In genomic region chr5:21483275-21483674, GRCm38 (mm10) we compare ENCODE assay signal across 29 mouse cellular contexts. TPM values are rescaled to one million over a fixed set of nuclear protein-coding genes. Genes with fewer than 3 reads are reported as not detected.
A peak's percentile ranks its signal among the peaks of the same experiment; 100 is the strongest.
DNase-seq lines count a peak whose midpoint lies in the region; ATAC-seq lines count a peak whose summit lies in the region.
"Had no signal": no experiment of that assay in that cellular context is flagged by ENCODE, and none has a peak within 500 bp of the region (broad histone marks: within the 10 kb centered on the region; RNA-seq: fewer than 3 reads in every experiment).

No protein-coding gene starts in this region.

- no peak overlapping the region for H3K4me2 ChIP-seq in liver, embryonic 11.5 days
- no peak overlapping the region for H3K4me2 ChIP-seq in liver, embryonic 12.5 days
- no peak overlapping the region for H3K4me2 ChIP-seq in midbrain, embryonic 11.5 days
- H3K4me2 ChIP-seq in midbrain, embryonic 15.5 days = no peak overlapping the region
- H3K4me2 ChIP-seq: embryonic facial prominence, embryonic 15.5 days; heart, embryonic 12.5 days; heart, embryonic 15.5 days had no signal

- H3K4me3 ChIP-seq in liver, embryonic 11.5 days (ENCODE audit: low read depth, low read length) = no peak overlapping the region
- no peak overlapping the region for H3K4me3 ChIP-seq in liver, embryonic 12.5 days
- H3K4me3 ChIP-seq in midbrain, embryonic 11.5 days (ENCODE audit: low read depth, low read length) = no peak overlapping the region
- no peak overlapping the region for H3K4me3 ChIP-seq in midbrain, embryonic 15.5 days
- H3K4me3 ChIP-seq: embryonic facial prominence, embryonic 15.5 days; gastrocnemius, adult 2 months; heart, embryonic 12.5 days; heart, embryonic 15.5 days had no signal

- H3K9me3 ChIP-seq in liver, embryonic 11.5 days (ENCODE audit: control insufficient read depth, low read length) = no peaks in the 10 kb centered on the region
- H3K9me3 ChIP-seq in liver, embryonic 12.5 days (replicated peaks) = no peaks in the 10 kb centered on the region
- no peaks in the 10 kb centered on the region for H3K9me3 ChIP-seq in midbrain, embryonic 11.5 days (ENCODE audit: control insufficient read depth, low read length)
- H3K9me3 ChIP-seq in midbrain, embryonic 15.5 days = no peaks in the 10 kb centered on the region
- H3K9me3 ChIP-seq: embryonic facial prominence, embryonic 15.5 days; G1E; heart, embryonic 12.5 days; heart, embryonic 15.5 days had no signal

- peak; percentile 58 for DNase-seq in heart, adult 11 months
- no peak for DNase-seq in heart, postnatal 36 days
- DNase-seq in liver, embryonic 11.5 days (ENCODE audit: low spot score) = peak; percentile 22
- DNase-seq in midbrain, embryonic 11.5 days (ENCODE audit: low spot score, missing footprints) = peak; percentile 47
- no peak for DNase-seq in left cerebral cortex, adult 8-10 months (ENCODE audit: low spot score in 2 of 2)
- DNase-seq: adrenal gland, postnatal 10 days; adrenal gland, postnatal 36 days; B cell, adult 2 months; cerebellum, adult 2 months; cerebellum, adult 9-11 months; cerebellum, postnatal 25 days; forebrain, postnatal 0 days; gastrocnemius, adult 2 months; gastrocnemius, postnatal 14 days; heart, adult 18-20 months; heart, postnatal 10 days; heart, postnatal 4 days had no signal

- intact Hi-C loops in heart, postnatal 36 days (cut with DNase I) = no loop called here

- no peaks in the 10 kb centered on the region for H3K4me1 ChIP-seq in liver, embryonic 11.5 days (replicated peaks; ENCODE audit: control insufficient read depth, insufficient read depth, low read length)
- no peaks in the 10 kb centered on the region for H3K4me1 ChIP-seq in liver, embryonic 12.5 days
- H3K4me1 ChIP-seq in midbrain, embryonic 11.5 days (ENCODE audit: control insufficient read depth, insufficient read depth, low read length) = peaks cover 11% of the 10 kb centered on the region
- no peaks in the 10 kb centered on the region for H3K4me1 ChIP-seq in midbrain, embryonic 15.5 days

- no peaks in the 10 kb centered on the region for H3K27me3 ChIP-seq in liver, embryonic 11.5 days (replicated peaks; ENCODE audit: control insufficient read depth, insufficient read depth, low read length)
- no peaks in the 10 kb centered on the region for H3K27me3 ChIP-seq in liver, embryonic 12.5 days (replicated peaks)
- H3K27me3 ChIP-seq in midbrain, embryonic 11.5 days (ENCODE audit: control insufficient read depth, insufficient read depth, low read length) = no peaks in the 10 kb centered on the region
- no peaks in the 10 kb centered on the region for H3K27me3 ChIP-seq in midbrain, embryonic 15.5 days (replicated peaks)
- H3K27me3 ChIP-seq: CH12.LX; embryonic facial prominence, embryonic 15.5 days; heart, embryonic 12.5 days; heart, embryonic 15.5 days; Patski had no signal

- ATAC-seq in liver, embryonic 11.5 days (replicated peaks; ENCODE audit: low FRiP score) = no peak
- no peak for ATAC-seq in liver, embryonic 12.5 days
- ATAC-seq in midbrain, embryonic 11.5 days (ENCODE audit: low FRiP score) = no peak
- no peak for ATAC-seq in midbrain, embryonic 15.5 days (replicated peaks)
- ATAC-seq: forebrain, embryonic 14.5 days; forebrain, postnatal 0 days; hindbrain, embryonic 16.5 days; Patski had no signal

- whole genome bisulfite sequencing in liver, embryonic 11.5 days = 83% methylated on average over 8 of the region's 8 CpGs
- 83% methylated on average over 8 of the region's 8 CpGs for WGBS in liver, embryonic 12.5 days (ENCODE audit: insufficient replicate concordance)
- WGBS in midbrain, embryonic 11.5 days = 85% methylated on average over 8 of the region's 8 CpGs
- 86% methylated on average over 8 of the region's 8 CpGs for WGBS in midbrain, embryonic 15.5 days

- H3K27ac ChIP-seq in liver, embryonic 11.5 days (ENCODE audit: low read depth, low read length) = no peak overlapping the region
- H3K27ac ChIP-seq in liver, embryonic 12.5 days = no peak overlapping the region
- no peak overlapping the region for H3K27ac ChIP-seq in midbrain, embryonic 11.5 days (ENCODE audit: low read depth, low read length)
- no peak overlapping the region for H3K27ac ChIP-seq in midbrain, embryonic 15.5 days
- H3K27ac ChIP-seq: embryonic facial prominence, embryonic 15.5 days; gastrocnemius, adult 2 months; heart, embryonic 15.5 days had no signal

- H3K9ac ChIP-seq in liver, embryonic 11.5 days (ENCODE audit: low read depth, low read length) = no peak overlapping the region
- H3K9ac ChIP-seq in liver, embryonic 12.5 days = no peak overlapping the region
- H3K9ac ChIP-seq in midbrain, embryonic 11.5 days (ENCODE audit: low read length) = no peak overlapping the region
- no peak overlapping the region for H3K9ac ChIP-seq in midbrain, embryonic 15.5 days
- H3K9ac ChIP-seq: embryonic facial prominence, embryonic 15.5 days; forebrain, postnatal 0 days; heart, embryonic 12.5 days; heart, embryonic 15.5 days had no signal

- H3K36me3 ChIP-seq in liver, embryonic 11.5 days (ENCODE audit: control insufficient read depth, insufficient read depth, low read length) = no peaks in the 10 kb centered on the region
- peaks cover 12% of the 10 kb centered on the region for H3K36me3 ChIP-seq in liver, embryonic 12.5 days
- H3K36me3 ChIP-seq in midbrain, embryonic 11.5 days (ENCODE audit: control insufficient read depth, insufficient read depth, low read length) = no peaks in the 10 kb centered on the region
- no peaks in the 10 kb centered on the region for H3K36me3 ChIP-seq in midbrain, embryonic 15.5 days (replicated peaks)
- H3K36me3 ChIP-seq: embryonic facial prominence, embryonic 15.5 days; heart, embryonic 12.5 days; heart, embryonic 15.5 days had no signal

RNA-seq across cellular contexts. Expression of gene Fam185a, which starts 58.5 kb away (rescaled TPM):
- 10 to 100 TPM; 18.9 to 19.0 TPM for total RNA-seq in heart, postnatal 36 days (2021)
- polyA plus RNA-seq in liver, embryonic 11.5 days (2014; fragmentation: Nextera tagmentation; extraction: Ambion mirVana) = 8.0 and 8.8 TPM in 2 replicates
- 5.7 and 5.8 TPM in 2 replicates for polyA plus RNA-seq in liver, embryonic 12.5 days (2016; fragmentation: Nextera tagmentation; extraction: Ambion mirVana)
- 4.7 and 5.0 TPM in 2 replicates for polyA plus RNA-seq in midbrain, embryonic 11.5 days (2014; fragmentation: Nextera tagmentation; extraction: Ambion mirVana)
- polyA plus RNA-seq in midbrain, embryonic 15.5 days (2015; fragmentation: Nextera tagmentation; extraction: Ambion mirVana) = 7.9 and 8.4 TPM in 2 replicates
- 10 to 100 TPM; 12.7 to 13.4 (median 12.7) TPM for total RNA-seq in left cerebral cortex, adult 8-10 months (2022)

RNA-seq across cellular contexts. Expression of gene Ccdc146, which starts 58.8 kb away (rescaled TPM):
- 1 to 10 TPM; 2.1 to 3.4 TPM for total RNA-seq in heart, postnatal 36 days (2021)
- not detected in 2 replicates for polyA plus RNA-seq in liver, embryonic 11.5 days (2014; fragmentation: Nextera tagmentation; extraction: Ambion mirVana)
- polyA plus RNA-seq in liver, embryonic 12.5 days (2016; fragmentation: Nextera tagmentation; extraction: Ambion mirVana) = not detected in 2 replicates
- polyA plus RNA-seq in midbrain, embryonic 11.5 days (2014; fragmentation: Nextera tagmentation; extraction: Ambion mirVana) = 0.32 TPM in 1 of 2 replicates, not detected in the other
- polyA plus RNA-seq in midbrain, embryonic 15.5 days (2015; fragmentation: Nextera tagmentation; extraction: Ambion mirVana) = 0.88 and 1.1 TPM in 2 replicates
- total RNA-seq in left cerebral cortex, adult 8-10 months (2022) = under 1 TPM; 0.09 to 0.44 (median 0.38) TPM
- total RNA-seq: adrenal gland, adult 18-20 months; common myeloid progenitor, adult 5-6 weeks had no signal
- polyA plus RNA-seq: G1E had no signal

Comparison
In these comparisons a context has a peak if more than half of its experiments do, and no peak if none do; other contexts are left out.
1. DNase-seq: peak in heart, adult 11 months (single experiment), liver, embryonic 11.5 days (single experiment) and midbrain, embryonic 11.5 days (single experiment); none in heart, postnatal 36 days (0 of 2) and left cerebral cortex, adult 8-10 months (0 of 2).